Mouse (Mus musculus) lung, postnatal 0 days (tissue): ENCODE results near the gene Ndufb10. TPM values are rescaled to one million over a fixed set of nuclear protein-coding genes. Genes with fewer than 3 reads are reported as not detected.
A peak's percentile ranks its signal among the peaks of the same experiment; 100 is the strongest.

ENCODE experiments used
- ATAC-seq: fragments of 200-750 bp; cut with Nextera tagmentation; 2 replicates; pipeline ENCODE4 v1.8.0; 2017; ENCODE audit warnings: moderate library complexity
- DNase-seq: peaks from one replicate; pipeline ENCODE4 v3.0.0-alpha.2; 2016; ENCODE audit warnings: low spot score
- H3K27ac ChIP-seq: fragments of 300-500 bp; sonication (generic); 2 replicates; pipeline ENCODE4 v1.5.1; 2014; ENCODE audit warnings: antibody characterized with exemption, mild to moderate bottlenecking, low read length, mixed read lengths
- H3K27me3 ChIP-seq: fragments of 300-500 bp; sonication (generic); replicated peaks from 2 replicates; pipeline ENCODE4 v1.6.1; 2014; ENCODE audit warnings: low read length, mixed read lengths; ENCODE audit not compliant: insufficient read depth
- H3K36me3 ChIP-seq: fragments of 300-500 bp; sonication (generic); 2 replicates; pipeline ENCODE4 v1.6.1; 2014; ENCODE audit warnings: low read length, mixed read lengths; ENCODE audit not compliant: insufficient read depth
- H3K4me1 ChIP-seq: fragments of 300-500 bp; sonication (generic); 2 replicates; pipeline ENCODE4 v1.6.1; 2014; ENCODE audit warnings: antibody characterized with exemption, low read depth, low read length, mixed read lengths; ENCODE audit not compliant: insufficient read depth
- H3K4me2 ChIP-seq: fragments of 300-500 bp; sonication (generic); replicated peaks from 2 replicates; pipeline ENCODE4 v1.6.1; 2014; ENCODE audit warnings: low read depth, mild to moderate bottlenecking, low read length, moderate library complexity, mixed read lengths
- H3K4me3 ChIP-seq: fragments of 300-500 bp; sonication (generic); 2 replicates; pipeline ENCODE4 v1.5.1; 2014; ENCODE audit warnings: low read depth, low read length
- H3K9ac ChIP-seq: fragments of 300-500 bp; sonication (generic); replicated peaks from 2 replicates; pipeline ENCODE4 v1.6.1; 2014; ENCODE audit warnings: low read depth, mild to moderate bottlenecking
- H3K9me3 ChIP-seq: fragments of 300-500 bp; sonication (generic); 2 replicates; pipeline ENCODE4 v1.6.1; 2016; ENCODE audit warnings: low read length, mixed read lengths
- CTCF ChIP-seq: IDR thresholded peaks from 2 replicates; pipeline ENCODE4 v1.5.1; 2016; ENCODE audit warnings: antibody characterized with exemption, mild to moderate bottlenecking
- EP300 ChIP-seq: IDR thresholded peaks from 2 replicates; pipeline ENCODE4 v1.6.1; 2016; ENCODE audit warnings: antibody characterized with exemption, mild to moderate bottlenecking, control low read depth
- WGBS: fragments of 180-500 bp; shearing (Covaris S2); extraction: QIAGEN DNeasy Blood & Tissue Kit; methylation state at CpG from one replicate; pipeline ENCODE4 v1.1.7; 2014; 5-methylcytosine and 5-hydroxymethylcytosine counted together
- polyA plus RNA-seq: library from polyadenylated mRNA; unstranded; fragments of >200 nt; fragmentation: Nextera tagmentation; extraction: Ambion mirVana; gene quantifications from 2 replicates; pipeline ENCODE4 v1.2.1, GENCODE M21; 2015

Ndufb10 gene
- polyA plus RNA-seq, 1 experiment from 2014 or later: 206 TPM

DNA sequence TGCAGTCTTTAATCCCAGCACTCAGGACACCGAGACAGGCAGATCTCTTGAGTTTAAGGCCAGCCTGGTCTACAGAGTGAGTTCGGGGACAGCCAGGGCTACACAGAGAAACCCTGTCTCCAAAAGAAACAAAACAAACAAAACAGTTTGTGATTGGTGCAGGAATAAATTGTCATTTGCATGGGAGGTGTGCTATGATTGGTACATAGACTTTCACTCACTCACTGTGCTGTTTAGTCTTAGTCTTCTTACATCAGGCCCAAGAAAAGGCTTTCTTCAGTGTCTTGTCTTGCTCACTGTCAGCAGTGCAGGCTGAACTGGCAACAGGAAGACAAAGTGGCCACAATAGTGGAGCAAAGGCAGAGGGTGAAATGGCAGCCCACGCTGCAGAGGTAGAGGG, 20.1 kb upstream of the Ndufb10 start:
- H3K27me3 ChIP-seq: no peaks in the 10 kb centered on the region
- H3K4me3 ChIP-seq: no peak overlapping the region
- ATAC-seq: no peak
- 72% methylated on average over 3 of the region's 3 CpGs for WGBS
- H3K27ac ChIP-seq: no peak overlapping the region
- DNase-seq: no peak
- H3K36me3 ChIP-seq: peaks cover 11% of the 10 kb centered on the region; the same call in 1 of the 2 replicates
- H3K4me1 ChIP-seq: no peaks in the 10 kb centered on the region
- H3K4me2 ChIP-seq: no peak overlapping the region
- no peaks in the 10 kb centered on the region for H3K9me3 ChIP-seq
- no peak overlapping the region for H3K9ac ChIP-seq
- no peak for TF ChIP-seq CTCF
- TF ChIP-seq EP300: no peak

DNA sequence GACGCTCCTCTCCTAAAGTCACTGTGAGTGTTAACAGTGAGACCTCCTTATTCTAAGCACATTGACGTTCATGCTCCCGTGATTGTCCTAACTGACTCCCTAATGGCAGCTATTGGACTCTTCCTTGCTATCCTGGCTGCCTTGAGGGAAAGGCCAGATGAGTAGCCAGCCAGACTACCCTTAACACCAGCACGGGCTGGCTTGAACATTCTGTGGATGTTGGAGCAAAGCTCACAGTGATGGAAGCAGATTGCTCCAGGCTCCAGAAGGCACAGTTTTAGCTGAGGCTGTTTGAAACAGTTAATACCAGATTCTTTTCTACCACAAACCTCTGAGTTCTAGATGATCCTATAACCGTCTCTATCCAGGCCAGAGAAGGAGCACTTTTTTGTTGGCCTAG, 19.6 kb upstream of the Ndufb10 start:
- H3K4me3 ChIP-seq: no peak overlapping the region
- no peaks in the 10 kb centered on the region for H3K9me3 ChIP-seq
- WGBS: 77% methylated on average over 5 of the region's 5 CpGs
- no peaks in the 10 kb centered on the region for H3K4me1 ChIP-seq
- TF ChIP-seq EP300: no peak
- no peak for TF ChIP-seq CTCF
- no peak overlapping the region for H3K9ac ChIP-seq
- no peaks in the 10 kb centered on the region for H3K27me3 ChIP-seq
- no peak for DNase-seq
- no peak overlapping the region for H3K4me2 ChIP-seq
- peaks cover 11% of the 10 kb centered on the region; the same call in 1 of the 2 replicates for H3K36me3 ChIP-seq
- H3K27ac ChIP-seq: no peak overlapping the region
- no peak for ATAC-seq

DNA sequence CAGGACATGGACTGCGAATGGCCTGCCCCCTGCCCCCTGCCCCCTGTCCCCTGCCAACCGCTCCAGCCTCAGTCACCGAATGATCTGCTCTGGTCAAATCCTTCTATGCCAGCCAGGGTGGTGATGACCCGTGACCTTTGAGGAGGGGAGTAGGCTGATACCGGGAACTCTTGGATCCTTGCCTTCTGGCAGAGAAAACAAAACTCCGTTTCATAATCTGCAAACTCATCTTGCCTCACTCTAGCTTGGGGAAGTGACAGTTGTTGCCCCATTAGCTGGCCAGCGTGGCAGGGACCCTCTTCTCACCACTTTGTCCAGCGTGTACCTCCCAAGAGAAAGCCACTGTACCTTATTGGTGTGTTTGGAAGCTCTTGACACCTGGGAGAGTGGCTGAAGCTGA, 18.0 kb upstream of the Ndufb10 start:
- Histone ChIP-seq H3K4me1 (peaks cover under 1% of the 10 kb centered on the region; the same call in 1 of the 2 replicates), H3K4me2 (no peak overlapping the region), H3K9me3 (no peaks in the 10 kb centered on the region), H3K27me3 (no peaks in the 10 kb centered on the region), H3K27ac (no peak overlapping the region), H3K4me3 (no peak overlapping the region), H3K36me3 (peaks cover 11% of the 10 kb centered on the region; the same call in 1 of the 2 replicates), H3K9ac (no peak overlapping the region; the same call in 1 of the 2 replicates)
- WGBS: 53% methylated on average over 8 of the region's 8 CpGs
- peak; percentile 37 for DNase-seq
- ATAC-seq: peak; percentile 20; the same call in 1 of the 2 replicates
- no peak for TF ChIP-seq CTCF
- no peak for TF ChIP-seq EP300

DNA sequence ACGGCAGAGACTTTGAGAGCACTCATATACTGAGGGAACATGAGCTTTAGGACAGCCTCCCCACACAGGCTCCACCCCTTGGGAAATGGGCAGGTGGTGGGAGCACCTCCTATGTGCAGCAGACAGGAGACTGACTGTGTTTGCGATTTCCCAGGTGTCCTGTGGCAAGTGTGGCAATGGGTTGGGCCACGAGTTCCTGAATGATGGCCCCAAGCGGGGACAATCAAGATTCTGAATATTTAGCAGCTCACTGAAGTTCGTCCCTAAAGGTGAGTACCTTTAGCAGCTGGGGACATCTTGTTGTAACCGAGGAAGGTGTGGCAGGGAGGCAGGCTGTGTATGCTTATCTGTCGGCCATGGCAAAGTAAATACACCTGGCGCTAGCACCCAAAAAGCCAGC, 15.6 kb upstream of the Ndufb10 start:
- Histone ChIP-seq H3K9ac (no peak overlapping the region), H3K4me2 (no peak overlapping the region), H3K9me3 (no peaks in the 10 kb centered on the region), H3K27ac (no peak overlapping the region), H3K36me3 (peaks cover 11% of the 10 kb centered on the region; the same call in 1 of the 2 replicates), H3K4me3 (no peak overlapping the region), H3K27me3 (no peaks in the 10 kb centered on the region), H3K4me1 (peaks cover 7% of the 10 kb centered on the region; the same call in 1 of the 2 replicates)
- DNase-seq (no peak), ATAC-seq (no peak)
- TF ChIP-seq CTCF (no peak), EP300 (no peak)
- WGBS: 66% methylated on average over 8 of the region's 8 CpGs

DNA sequence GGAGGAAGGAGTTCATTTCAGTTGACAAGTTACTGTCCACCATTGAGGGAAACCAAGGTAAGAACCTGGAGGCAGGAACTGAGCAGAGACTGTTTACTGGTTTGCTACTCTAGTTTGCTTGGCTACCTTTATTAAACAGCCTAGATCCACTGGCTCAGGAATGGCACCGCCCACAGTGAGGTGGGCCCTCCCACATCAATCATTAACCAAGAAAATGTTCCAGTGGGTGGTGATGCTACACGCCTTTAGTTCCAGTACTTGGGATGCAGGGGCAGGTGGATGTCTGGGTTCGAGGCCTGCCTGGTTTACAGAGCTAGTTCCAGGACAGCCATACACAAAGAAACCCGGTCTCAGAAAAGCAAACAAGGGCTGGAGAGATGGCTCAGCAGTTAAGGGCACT, 14.0 kb upstream of the Ndufb10 start:
- H3K4me3 ChIP-seq: no peak overlapping the region
- 75% methylated on average over 4 of the region's 4 CpGs for WGBS
- no peak overlapping the region for H3K9ac ChIP-seq
- no peak overlapping the region for H3K4me2 ChIP-seq
- H3K9me3 ChIP-seq: no peaks in the 10 kb centered on the region
- peaks cover 7% of the 10 kb centered on the region; the same call in 1 of the 2 replicates for H3K4me1 ChIP-seq
- TF ChIP-seq EP300 (no peak), CTCF (no peak)
- peaks cover 11% of the 10 kb centered on the region; the same call in 1 of the 2 replicates for H3K36me3 ChIP-seq
- ATAC-seq: no peak
- no peak overlapping the region for H3K27ac ChIP-seq
- no peak for DNase-seq
- H3K27me3 ChIP-seq: no peaks in the 10 kb centered on the region

DNA sequence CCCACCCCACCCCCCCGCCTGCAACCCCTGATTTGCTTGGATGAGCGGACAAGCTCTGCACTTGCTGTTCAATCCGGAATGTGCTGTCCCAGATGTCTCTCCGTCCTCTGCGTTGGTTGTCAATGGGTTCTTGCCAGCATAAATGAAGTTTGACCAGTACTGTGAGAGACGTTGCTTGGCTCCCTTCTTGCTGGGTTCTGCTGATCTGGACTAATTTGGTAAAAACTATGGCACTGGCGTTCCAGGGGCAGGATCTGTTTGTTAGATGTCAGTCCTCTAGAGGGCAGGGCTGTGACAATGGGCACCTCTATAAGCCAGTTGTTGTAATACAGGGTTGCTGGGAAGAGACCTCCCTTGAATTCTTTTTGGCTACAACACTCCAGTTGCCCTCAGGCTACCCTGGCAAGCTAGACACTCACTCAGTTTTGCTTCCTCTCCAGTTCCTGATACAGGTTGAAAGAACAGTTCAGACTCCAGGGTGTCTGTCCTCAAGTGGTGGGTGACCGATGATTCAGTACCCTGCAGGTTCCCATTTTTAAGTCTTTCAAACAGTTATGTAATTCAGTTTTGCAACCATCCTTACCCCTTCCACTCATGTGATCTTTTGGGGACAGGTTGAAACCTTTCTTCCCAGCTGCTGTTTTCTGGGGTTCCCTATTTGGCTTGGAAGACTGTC, 13.0 kb upstream of the Ndufb10 start:
- Histone ChIP-seq H3K4me2 (peak overlapping the region; percentile 85), H3K9me3 (no peaks in the 10 kb centered on the region), H3K27ac (peak overlapping the region; percentile 83; the same call in 1 of the 2 replicates), H3K9ac (peak overlapping the region; percentile 45; the same call in 1 of the 2 replicates), H3K27me3 (no peaks in the 10 kb centered on the region), H3K4me3 (peak overlapping the region; percentile 60), H3K4me1 (peaks cover 7% of the 10 kb centered on the region; the same call in 1 of the 2 replicates), H3K36me3 (peaks cover 11% of the 10 kb centered on the region; the same call in 1 of the 2 replicates)
- 18% methylated on average over 8 of the region's 8 CpGs for WGBS
- DNase-seq: peak; percentile 44
- TF ChIP-seq EP300 (no peak), CTCF (peak; percentile 32)
- no peak for ATAC-seq
